Mouse (Mus musculus) ES-Bruce4 (cell line): ENCODE data around the gene Tmem50b.

Experiments
- CTCF ChIP-seq: IDR thresholded peaks from one replicate; pipeline ENCODE4 v1.8.1; 2011; ENCODE audit warnings: low read depth, low read length
- EP300 ChIP-seq: IDR thresholded peaks from 2 replicates; pipeline ENCODE4 v1.6.1; 2011; ENCODE audit warnings: low read depth, low read length; ENCODE audit not compliant: insufficient read depth
- POLR2A ChIP-seq: IDR thresholded peaks from one replicate; pipeline ENCODE4 v1.8.1; 2011; ENCODE audit warnings: low read length; ENCODE audit not compliant: insufficient read depth

DNA sequence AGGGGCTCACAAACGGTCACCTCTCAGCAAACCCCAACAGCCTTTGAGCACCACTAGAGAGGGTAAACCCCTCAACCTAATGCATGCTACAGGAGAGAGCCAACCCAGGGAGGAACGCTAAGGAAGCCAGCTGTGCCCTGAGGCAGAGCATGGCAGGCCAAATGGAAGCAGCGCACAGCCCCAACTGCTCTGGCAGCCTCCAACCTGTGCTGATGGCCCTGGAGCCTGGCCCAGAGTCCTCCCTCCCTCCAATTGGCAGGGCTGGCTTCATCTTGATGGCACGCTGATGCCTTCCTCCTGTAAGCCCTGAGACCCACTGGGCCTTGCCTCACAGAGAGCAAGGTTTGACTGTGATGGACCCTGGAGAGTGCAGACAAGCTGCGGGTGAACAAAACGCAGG, 2.5 kb downstream of the Tmem50b start:
- TF ChIP-seq POLR2A, result no peak
- no peak for TF ChIP-seq CTCF
- TF ChIP-seq EP300, result no peak
